Mouse (Mus musculus) hindbrain, embryonic 11.5 days (tissue): ENCODE results near the gene Nhlrc4. TPM values are rescaled to one million over a fixed set of nuclear protein-coding genes. Genes with fewer than 3 reads are reported as not detected.

ENCODE experiments used
- ATAC-seq: fragments of 200-750 bp; cut with Nextera tagmentation; 2 replicates; pipeline ENCODE4 v1.8.0; 2017; ENCODE audit warnings: mild to moderate bottlenecking, moderate TSS enrichment, moderate library complexity; ENCODE audit not compliant: low FRiP score
- DNase-seq: peaks from one replicate; pipeline ENCODE4 v3.0.0-alpha.2; 2015; ENCODE audit warnings: low spot score
- H3K27ac ChIP-seq: fragments of 300-500 bp; sonication (generic); 2 replicates; pipeline ENCODE4 v1.5.1; 2014; ENCODE audit warnings: mild to moderate bottlenecking, low read depth, low read length
- H3K27me3 ChIP-seq: fragments of 300-500 bp; sonication (generic); 2 replicates; pipeline ENCODE4 v1.6.1; 2014; ENCODE audit warnings: mild to moderate bottlenecking, low read length, moderate library complexity, mixed read lengths; ENCODE audit not compliant: control insufficient read depth, insufficient read depth
- H3K36me3 ChIP-seq: fragments of 300-500 bp; sonication (generic); 2 replicates; pipeline ENCODE4 v1.6.1; 2014; ENCODE audit warnings: mild to moderate bottlenecking, low read length, moderate library complexity, mixed read lengths; ENCODE audit not compliant: control insufficient read depth, insufficient read depth
- H3K4me1 ChIP-seq: fragments of 300-500 bp; sonication (generic); replicated peaks from 2 replicates; pipeline ENCODE4 v1.6.1; 2014; ENCODE audit warnings: low read length, mixed read lengths; ENCODE audit not compliant: control insufficient read depth, insufficient read depth
- H3K4me2 ChIP-seq: fragments of 300-500 bp; sonication (generic); replicated peaks from 2 replicates; pipeline ENCODE4 v1.6.1; 2014; ENCODE audit warnings: mild to moderate bottlenecking, low read depth, low read length
- H3K4me3 ChIP-seq: fragments of 300-500 bp; sonication (generic); 2 replicates; pipeline ENCODE4 v1.5.1; 2014; ENCODE audit warnings: low read depth, low read length
- H3K9ac ChIP-seq: fragments of 300-500 bp; sonication (generic); 2 replicates; pipeline ENCODE4 v1.6.1; 2014; ENCODE audit warnings: low read depth, low read length
- H3K9me3 ChIP-seq: fragments of 300-500 bp; sonication (generic); 2 replicates; pipeline ENCODE4 v1.6.1; 2016; ENCODE audit warnings: low read length; ENCODE audit not compliant: control insufficient read depth
- WGBS: fragments of 180-500 bp; shearing (Covaris S2); extraction: QIAGEN DNeasy Blood & Tissue Kit; methylation state at CpG from one replicate; pipeline ENCODE4 v1.1.7; 2014; 5-methylcytosine and 5-hydroxymethylcytosine counted together
- polyA plus RNA-seq: library from polyadenylated mRNA; unstranded; fragments of >200 nt; fragmentation: Nextera tagmentation; extraction: Ambion mirVana; gene quantifications from 2 replicates; pipeline ENCODE4 v1.2.1, GENCODE M21; 2014

Nhlrc4 gene
- polyA plus RNA-seq = 0.15 and 0.27 TPM in 2 replicates

DNA sequence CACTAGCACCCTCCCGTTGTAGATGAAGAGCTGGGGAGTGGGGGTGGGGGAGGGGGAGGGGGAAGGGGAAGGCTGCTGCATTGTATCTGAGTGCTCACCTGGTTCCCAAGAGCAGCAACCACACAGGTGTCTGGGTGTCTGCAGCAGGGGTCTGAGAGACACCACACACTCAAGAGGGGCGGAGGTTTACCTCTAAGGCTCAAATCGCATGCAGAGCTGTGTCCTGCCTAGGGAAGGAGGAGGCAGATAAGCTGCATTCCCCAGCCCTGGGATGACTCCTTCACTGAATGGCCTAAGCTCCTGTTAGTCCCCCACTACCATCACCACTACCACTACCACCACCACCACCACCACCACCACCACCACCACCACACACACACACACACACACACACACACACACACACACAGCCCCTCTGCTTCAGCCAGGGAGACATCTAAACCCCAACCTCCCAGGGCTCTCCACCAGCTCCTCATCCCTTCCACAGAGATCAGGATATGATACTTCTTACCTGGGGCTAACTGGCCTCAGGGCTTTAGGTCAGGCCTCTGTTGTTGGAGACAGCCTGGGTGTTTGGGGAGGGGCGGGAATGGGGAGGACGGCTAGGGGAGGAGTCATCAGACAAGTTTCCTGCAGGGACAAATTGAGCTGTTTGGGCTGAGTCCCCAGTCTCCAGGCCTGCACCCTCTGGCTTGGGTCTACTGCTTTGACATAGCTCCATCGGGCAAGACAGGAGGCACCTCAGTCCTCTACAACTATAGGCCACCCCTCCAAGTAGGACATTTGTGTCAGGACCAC is at the start of gene Nhlrc4, which contains the start of gene Pigq:
TSS of gene Nhlrc4 (minus strand) at position 596 of the 798 bp plus-strand sequence.
TSS of gene Pigq (minus strand) at position 571 of the 798 bp plus-strand sequence.
- H3K4me3 ChIP-seq = no peak within 1 kb of the TSS
- peaks cover 4% of the 10 kb centered on the region for H3K4me1 ChIP-seq
- DNase-seq (no peak), ATAC-seq (no peak)
- no peaks in the 10 kb centered on the region for H3K27me3 ChIP-seq
- H3K36me3 ChIP-seq = no peaks in the 10 kb centered on the region
- no peak within 1 kb of the TSS for H3K4me2 ChIP-seq
- H3K27ac ChIP-seq = no peak within 1 kb of the TSS
- WGBS = 52% methylated on average over 6 of the region's 6 CpGs
- H3K9ac ChIP-seq = no peak within 1 kb of the TSS
- no peaks in the 10 kb centered on the region for H3K9me3 ChIP-seq

GRCm38 (mm10) chr17:25993489-25993888 is 48.7 kb upstream of the Nhlrc4 start:
- WGBS = 94% methylated on average over 3 of the region's 3 CpGs
- Histone ChIP-seq H3K36me3 (peaks cover 15% of the 10 kb centered on the region; the same call in 1 of the 2 replicates), H3K4me1 (no peaks in the 10 kb centered on the region), H3K9ac (no peak overlapping the region), H3K27ac (no peak overlapping the region), H3K27me3 (no peaks in the 10 kb centered on the region), H3K9me3 (no peaks in the 10 kb centered on the region), H3K4me2 (no peak overlapping the region), H3K4me3 (no peak overlapping the region)
- DNase-seq (no peak), ATAC-seq (no peak)

- Histone ChIP-seq H3K4me2 (no peak overlapping the region), H3K4me3 (no peak overlapping the region), H3K9me3 (no peaks in the 10 kb centered on the region), H3K27me3 (no peaks in the 10 kb centered on the region), H3K4me1 (no peaks in the 10 kb centered on the region), H3K27ac (no peak overlapping the region), H3K9ac (no peak overlapping the region), H3K36me3 (peaks cover 13% of the 10 kb centered on the region; the same call in 1 of the 2 replicates)
- WGBS = 97% methylated on average over 4 of the region's 4 CpGs
- DNase-seq (no peak), ATAC-seq (no peak)
These were observed 47.5 kb upstream of the Nhlrc4 start for GRCm38 (mm10) chr17:25992274-25992673.

- Histone ChIP-seq H3K4me3 (no peak overlapping the region), H3K27ac (no peak overlapping the region), H3K27me3 (no peaks in the 10 kb centered on the region), H3K9me3 (no peaks in the 10 kb centered on the region), H3K4me1 (no peaks in the 10 kb centered on the region), H3K4me2 (no peak overlapping the region), H3K9ac (no peak overlapping the region), H3K36me3 (peaks cover 13% of the 10 kb centered on the region; the same call in 1 of the 2 replicates)
- 93% methylated on average over 5 of the region's 5 CpGs for WGBS
- ATAC-seq (no peak), DNase-seq (no peak)
These were observed 45.6 kb upstream of the Nhlrc4 start for GRCm38 (mm10) chr17:25990331-25990730.

DNA sequence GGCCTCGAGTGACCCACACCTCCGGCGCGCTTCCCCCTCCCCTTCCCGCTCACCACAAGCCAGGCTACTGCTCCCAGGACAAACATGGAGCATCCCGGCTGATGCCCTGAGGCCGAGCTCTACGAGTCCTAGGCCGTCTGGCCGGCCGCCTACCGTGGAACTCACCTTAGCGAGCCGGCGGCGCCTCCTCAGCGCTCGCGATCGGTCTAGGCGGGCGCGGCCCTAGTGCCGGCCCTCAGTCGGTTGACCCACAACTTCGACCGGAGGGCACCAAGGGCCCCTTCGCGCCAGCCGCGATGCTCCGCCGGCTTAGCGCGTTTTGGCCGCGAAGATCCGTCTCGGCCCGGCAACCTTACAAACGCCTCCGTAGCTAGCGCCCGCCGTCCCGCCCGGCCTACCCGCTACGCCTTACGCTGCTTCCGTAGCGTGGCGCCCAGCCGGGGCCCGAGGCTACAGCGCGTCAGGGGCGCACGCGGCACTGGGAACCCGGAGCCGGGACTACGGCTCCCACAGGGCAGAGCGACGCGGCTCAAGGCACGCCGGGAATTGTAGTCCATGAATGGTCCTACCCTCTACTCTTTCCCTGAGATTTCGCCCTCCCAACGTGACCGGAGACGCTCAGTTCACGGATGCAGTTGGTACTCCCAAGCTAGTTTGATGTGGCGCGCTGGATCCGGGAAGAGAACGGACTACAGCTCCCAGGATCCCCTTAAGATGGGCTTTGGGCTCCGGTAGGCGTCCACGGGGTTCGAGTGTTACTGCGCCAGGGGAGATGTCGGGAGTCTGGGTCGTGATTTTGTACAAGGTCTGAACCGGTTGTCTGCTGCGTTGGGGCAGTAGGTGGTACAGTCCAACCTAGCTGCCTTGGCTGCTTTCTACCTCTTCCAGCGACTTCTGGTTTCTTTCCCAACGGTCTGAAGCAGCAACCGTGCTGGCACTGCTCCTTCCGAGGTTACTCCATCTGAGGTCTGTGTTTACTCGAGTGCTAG is 40.8 kb upstream of the Nhlrc4 start, which contains the start of gene Capn15:
TSS of gene Capn15 (minus strand) at position 491 of the 989 bp plus-strand sequence.
- H3K27ac ChIP-seq = peak within 1 kb of the TSS; percentile 85
- DNase-seq (peak; percentile 97), ATAC-seq (peak; percentile 98)
- no peaks in the 10 kb centered on the region for H3K27me3 ChIP-seq
- peaks cover 6% of the 10 kb centered on the region; the same call in 1 of the 2 replicates for H3K36me3 ChIP-seq
- peak within 1 kb of the TSS; percentile 87 for H3K4me2 ChIP-seq
- no peaks in the 10 kb centered on the region for H3K9me3 ChIP-seq
- WGBS = under 1% methylated on average over 86 of the region's 91 CpGs
- peak within 1 kb of the TSS; percentile 83 for H3K4me3 ChIP-seq
- H3K4me1 ChIP-seq = 0 out of 2 replicates have a peak, but pooled peaks cover 2% of the 10 kb centered on the region
- peak within 1 kb of the TSS; percentile 94 for H3K9ac ChIP-seq

GRCm38 (mm10) chr17:25984556-25985305 is 40.0 kb upstream of the Nhlrc4 start:
- no peak for DNase-seq
- H3K27ac ChIP-seq = peak overlapping the region; percentile 85
- WGBS = 14% methylated on average over 17 of the region's 17 CpGs

GRCm38 (mm10) chr17:25984066-25984465 is 39.3 kb upstream of the Nhlrc4 start:
- Histone ChIP-seq H3K27me3 (no peaks in the 10 kb centered on the region), H3K4me2 (peak overlapping the region; percentile 87), H3K36me3 (no peaks in the 10 kb centered on the region), H3K27ac (no peak overlapping the region), H3K4me3 (no peak overlapping the region), H3K9ac (no peak overlapping the region; the same call in 1 of the 2 replicates), H3K9me3 (no peaks in the 10 kb centered on the region), H3K4me1 (0 out of 2 replicates have a peak, but pooled peaks cover 2% of the 10 kb centered on the region)
- 94% methylated on average over 1 of the region's 1 CpGs for WGBS
- DNase-seq = no peak
- ATAC-seq = no peak

More at GRCm38 (mm10) chr17:25984556-25985305, 40.0 kb upstream of the Nhlrc4 start:
- Histone ChIP-seq H3K4me1 (0 out of 2 replicates have a peak, but pooled peaks cover 2% of the 10 kb centered on the region), H3K4me2 (peak overlapping the region; percentile 87), H3K9me3 (no peaks in the 10 kb centered on the region), H3K27me3 (no peaks in the 10 kb centered on the region), H3K4me3 (peak overlapping the region; percentile 83), H3K9ac (peak overlapping the region; percentile 94), H3K36me3 (no peaks in the 10 kb centered on the region)
- ATAC-seq = no peak

- no peak for ATAC-seq
- H3K27ac ChIP-seq = no peak overlapping the region
- WGBS = 96% methylated on average over 3 of the region's 3 CpGs
These were observed 38.2 kb upstream of the Nhlrc4 start for GRCm38 (mm10) chr17:25982913-25983312.

More at GRCm38 (mm10) chr17:25982913-25983312, 38.2 kb upstream of the Nhlrc4 start:
- H3K9ac ChIP-seq = no peak overlapping the region
- no peaks in the 10 kb centered on the region for H3K9me3 ChIP-seq
- no peak overlapping the region for H3K4me2 ChIP-seq
- H3K36me3 ChIP-seq = no peaks in the 10 kb centered on the region
- H3K27me3 ChIP-seq = no peaks in the 10 kb centered on the region
- DNase-seq = no peak
- H3K4me3 ChIP-seq = no peak overlapping the region
- 0 out of 2 replicates have a peak, but pooled peaks cover 2% of the 10 kb centered on the region for H3K4me1 ChIP-seq
